In genomic region chr11:76861185-76861584, GRCm38 (mm10) we compare ENCODE assay signal across 29 mouse cellular contexts. TPM values are rescaled to one million over a fixed set of nuclear protein-coding genes. Genes with fewer than 3 reads are reported as not detected.
DNase-seq lines count a peak whose midpoint lies in the region; ATAC-seq and TF ChIP-seq lines count a peak whose summit lies in the region.
"Had no signal": no experiment of that assay in that cellular context is flagged by ENCODE, and none has a peak within 500 bp of the region (broad histone marks: within the 10 kb centered on the region; RNA-seq: fewer than 3 reads in every experiment).

No protein-coding gene starts in this region.

- no peak overlapping the region for H3K9ac ChIP-seq in heart, embryonic 15.5 days
- no peak overlapping the region for H3K9ac ChIP-seq in heart, embryonic 12.5 days
- H3K9ac ChIP-seq in intestine, postnatal 0 days (ENCODE audit: low read depth, low read length): no peak overlapping the region
- H3K9ac ChIP-seq: hindbrain, embryonic 12.5 days; midbrain, embryonic 13.5 days; neural tube, embryonic 13.5 days had no signal

- peak overlapping the region; percentile 41 for H3K27ac ChIP-seq in heart, embryonic 15.5 days
- H3K27ac ChIP-seq in heart, embryonic 12.5 days (ENCODE audit: poor library complexity, severe bottlenecking): no peak overlapping the region
- H3K27ac ChIP-seq in intestine, postnatal 0 days (ENCODE audit: low read depth, low read length): no peak overlapping the region
- H3K27ac ChIP-seq: embryonic facial prominence, embryonic 10.5 days; hindbrain, embryonic 12.5 days; layer of hippocampus, adult 2 months; midbrain, embryonic 13.5 days; neural tube, embryonic 13.5 days had no signal

- TF ChIP-seq CTCF in intestine, postnatal 0 days (IDR thresholded peaks at IDR 0.05; ENCODE audit: low read depth): no peak

- peak; percentile 53; the same call in 1 of the 2 replicates for ATAC-seq in heart, embryonic 15.5 days (replicated peaks; ENCODE audit: insufficient number of reproducible peaks, insufficient read depth, low FRiP score, low read depth)
- no peak for ATAC-seq in heart, embryonic 12.5 days (ENCODE audit: insufficient number of reproducible peaks, low FRiP score)
- no peak for ATAC-seq in intestine, postnatal 0 days
- ATAC-seq: midbrain, embryonic 13.5 days had no signal

- H3K9me3 ChIP-seq in heart, embryonic 15.5 days (replicated peaks): no peaks in the 10 kb centered on the region
- H3K9me3 ChIP-seq in heart, embryonic 12.5 days (replicated peaks): no peaks in the 10 kb centered on the region
- no peaks in the 10 kb centered on the region for H3K9me3 ChIP-seq in intestine, postnatal 0 days (ENCODE audit: control insufficient read depth)
- H3K9me3 ChIP-seq: embryonic facial prominence, embryonic 10.5 days; hindbrain, embryonic 12.5 days; midbrain, embryonic 13.5 days; neural tube, embryonic 13.5 days had no signal

- H3K4me2 ChIP-seq in heart, embryonic 15.5 days: no peak overlapping the region
- no peak overlapping the region for H3K4me2 ChIP-seq in heart, embryonic 12.5 days
- H3K4me2 ChIP-seq in intestine, postnatal 0 days (replicated peaks; ENCODE audit: low read depth): no peak overlapping the region
- H3K4me2 ChIP-seq: hindbrain, embryonic 12.5 days; midbrain, embryonic 13.5 days; neural tube, embryonic 13.5 days had no signal

- H3K4me3 ChIP-seq in heart, embryonic 15.5 days: no peak overlapping the region
- no peak overlapping the region for H3K4me3 ChIP-seq in heart, embryonic 12.5 days
- no peak overlapping the region for H3K4me3 ChIP-seq in intestine, postnatal 0 days (ENCODE audit: low read depth, low read length)
- H3K4me3 ChIP-seq: embryonic facial prominence, embryonic 10.5 days; hindbrain, embryonic 12.5 days; layer of hippocampus, adult 2 months; midbrain, embryonic 13.5 days; neural tube, embryonic 13.5 days had no signal

- H3K27me3 ChIP-seq in heart, embryonic 15.5 days: no peaks in the 10 kb centered on the region
- no peaks in the 10 kb centered on the region for H3K27me3 ChIP-seq in heart, embryonic 12.5 days (replicated peaks)
- no peaks in the 10 kb centered on the region for H3K27me3 ChIP-seq in intestine, postnatal 0 days (replicated peaks; ENCODE audit: control insufficient read depth, insufficient read depth, low read length)
- H3K27me3 ChIP-seq: hindbrain, embryonic 12.5 days; midbrain, embryonic 13.5 days; neural tube, embryonic 13.5 days had no signal

- H3K4me1 ChIP-seq in heart, embryonic 15.5 days (replicated peaks): peaks cover 17% of the 10 kb centered on the region
- H3K4me1 ChIP-seq in heart, embryonic 12.5 days (replicated peaks): peaks cover 34% of the 10 kb centered on the region
- H3K4me1 ChIP-seq in intestine, postnatal 0 days (replicated peaks; ENCODE audit: control insufficient read depth, insufficient read depth, low read length): no peaks in the 10 kb centered on the region
- H3K4me1 ChIP-seq: embryonic facial prominence, embryonic 10.5 days; hindbrain, embryonic 12.5 days; midbrain, embryonic 13.5 days; neural tube, embryonic 13.5 days had no signal

- peak; percentile 58 to 66 for DNase-seq in cerebellum, adult 18-20 months
- DNase-seq in cerebellum, adult 9-11 months: peak; percentile 69
- peak; percentile 21 for DNase-seq in heart, postnatal 4 days
- DNase-seq in adrenal gland, adult 8-10 months: no peak
- DNase-seq: adrenal gland, postnatal 10 days; kidney, adult 2 months; kidney, postnatal 14 days; liver; lung, postnatal 14 days; right cerebral cortex, postnatal 14 days; spleen, adult 18-20 months; thymus, adult 18-20 months; thymus, postnatal 4 days had no signal

- 45% methylated on average over 3 of the region's 3 CpGs for WGBS in heart, embryonic 15.5 days
- WGBS in heart, embryonic 12.5 days: 42% methylated on average over 3 of the region's 3 CpGs
- WGBS in intestine, postnatal 0 days: 90% methylated on average over 3 of the region's 3 CpGs

- H3K36me3 ChIP-seq in heart, embryonic 15.5 days: no peaks in the 10 kb centered on the region
- peaks cover 2% of the 10 kb centered on the region; the same call in 1 of the 2 replicates for H3K36me3 ChIP-seq in heart, embryonic 12.5 days
- no peaks in the 10 kb centered on the region for H3K36me3 ChIP-seq in intestine, postnatal 0 days (ENCODE audit: control insufficient read depth, insufficient read depth)
- H3K36me3 ChIP-seq: embryonic facial prominence, embryonic 10.5 days; hindbrain, embryonic 12.5 days; midbrain, embryonic 13.5 days; neural tube, embryonic 13.5 days had no signal

RNA-seq across cellular contexts. Expression of gene Cpd, which starts 14.4 kb away (rescaled TPM):
- polyA plus RNA-seq in heart, embryonic 15.5 days (2015; fragmentation: Nextera tagmentation; extraction: Ambion mirVana): 8.9 and 10.6 TPM in 2 replicates
- polyA plus RNA-seq in heart, embryonic 12.5 days (2016; fragmentation: Nextera tagmentation; extraction: Ambion mirVana): 24.3 and 25.7 TPM in 2 replicates
- 10 to 100 TPM; 66.0 to 66.4 TPM for total RNA-seq in heart, postnatal 4 days (2021)
- total RNA-seq in adrenal gland, adult 8-10 months (2022): 10 to 100 TPM; 35.5 to 54.1 (median 45.7) TPM
- polyA plus RNA-seq in intestine, postnatal 0 days (2015; fragmentation: Nextera tagmentation; extraction: Ambion mirVana): 10.1 and 11.0 TPM in 2 replicates

RNA-seq across cellular contexts. Expression of gene Tmigd1, which starts 40.8 kb away (rescaled TPM):
- polyA plus RNA-seq in heart, embryonic 15.5 days (2015; fragmentation: Nextera tagmentation; extraction: Ambion mirVana): 0.13 TPM in 1 of 2 replicates, not detected in the other
- polyA plus RNA-seq in heart, embryonic 12.5 days (2016; fragmentation: Nextera tagmentation; extraction: Ambion mirVana): 0.30 TPM in 1 of 2 replicates, not detected in the other
- under 1 TPM in 1 of 2 experiments, not detected in 1; 0.59 TPM for total RNA-seq in heart, postnatal 4 days (2021)
- under 1 TPM; 0.34 to 0.66 (median 0.60) TPM for total RNA-seq in adrenal gland, adult 8-10 months (2022)
- polyA plus RNA-seq in intestine, postnatal 0 days (2015; fragmentation: Nextera tagmentation; extraction: Ambion mirVana): 55.0 and 64.1 TPM in 2 replicates
- total RNA-seq: common myeloid progenitor, adult 5-6 weeks; gastrocnemius, adult 18-20 months; granulocyte monocyte progenitor cell, adult 5-6 weeks; layer of hippocampus, adult 2 months; left cerebral cortex, postnatal 36 days; megakaryocyte, adult 5-6 weeks had no signal
- polyA plus RNA-seq: brain, embryonic 14.5 days; embryonic facial prominence, embryonic 10.5 days; forebrain, embryonic 11.5 days; liver, embryonic 16.5 days; midbrain, embryonic 13.5 days had no signal

Comparison
In these comparisons a context has a peak if more than half of its experiments do, and no peak if none do; other contexts are left out.
1. RNA of gene Tmigd1, which starts 40.8 kb away (polyA plus RNA-seq): 55.0 to 64.1 TPM in intestine, postnatal 0 days; 0.30 TPM in heart, embryonic 12.5 days and 0.13 TPM in heart, embryonic 15.5 days; every median in the first group is over 10 times any median in the second.